Mouse (Mus musculus): ENCODE results near the gene Ly6c1. TPM values are rescaled to one million over a fixed set of nuclear protein-coding genes. Genes with fewer than 3 reads are reported as not detected.

Ly6c1 gene
- polyA plus RNA-seq (2017; shearing (Covaris generic)) = 478 TPM

GRCm38 (mm10) chr15:75048642-75049261, at the start of gene Ly6c1:
Gene Ly6c1 (minus strand): TSS chr15:75048830.

Other genes starting within 250 kb of the Ly6c1 start
- not detected for gene Gml2, start 229.8 kb downstream of the Ly6c1 start, polyA plus RNA-seq (2017; shearing (Covaris generic))
- gene 2010109I03Rik, start 151.8 kb downstream of the Ly6c1 start, polyA plus RNA-seq (2017; shearing (Covaris generic)) = 3.0 TPM
- gene Ly6i, start 65.4 kb downstream of the Ly6c1 start, polyA plus RNA-seq (2017; shearing (Covaris generic)) = 1.1 TPM
- 888 TPM for gene Ly6a, start 50.8 kb downstream of the Ly6c1 start, polyA plus RNA-seq (2017; shearing (Covaris generic))
- 15.3 TPM for gene Ly6c2, start 63.1 kb upstream of the Ly6c1 start, polyA plus RNA-seq (2017; shearing (Covaris generic))
- not detected for gene Ly6g, start 106.4 kb upstream of the Ly6c1 start, polyA plus RNA-seq (2017; shearing (Covaris generic))
- gene BC025446, start 167.5 kb upstream of the Ly6c1 start, polyA plus RNA-seq (2017; shearing (Covaris generic)) = not detected
- gene Ly6f, start 219.6 kb upstream of the Ly6c1 start, polyA plus RNA-seq (2017; shearing (Covaris generic)) = not detected